Mouse (Mus musculus) forebrain, embryonic 16.5 days (tissue): Measurements from ENCODE around the gene Nrm. TPM values are rescaled to one million over a fixed set of nuclear protein-coding genes. Genes with fewer than 3 reads are reported as not detected.

Experiments used
- ATAC-seq: fragments of 200-750 bp; cut with Nextera tagmentation; 2 replicates; pipeline ENCODE4 v1.8.0; 2017; ENCODE audit warnings: mild to moderate bottlenecking, moderate library complexity
- H3K27ac ChIP-seq: fragments of 300-500 bp; sonication (generic); 2 replicates; pipeline ENCODE4 v1.5.1; 2014; ENCODE audit warnings: low read length, control low read depth
- H3K27me3 ChIP-seq: fragments of 300-500 bp; sonication (generic); replicated peaks from 2 replicates; pipeline ENCODE4 v1.6.1; 2014; ENCODE audit warnings: low read length; ENCODE audit not compliant: control insufficient read depth, insufficient read depth
- H3K36me3 ChIP-seq: fragments of 300-500 bp; sonication (generic); 2 replicates; pipeline ENCODE4 v1.6.1; 2014; ENCODE audit not compliant: control insufficient read depth, insufficient read depth
- H3K4me1 ChIP-seq: fragments of 300-500 bp; sonication (generic); replicated peaks from 2 replicates; pipeline ENCODE4 v1.6.1; 2014; ENCODE audit warnings: low read length; ENCODE audit not compliant: control insufficient read depth, insufficient read depth
- H3K4me2 ChIP-seq: fragments of 300-500 bp; sonication (generic); 2 replicates; pipeline ENCODE4 v1.6.1; 2014; ENCODE audit warnings: mild to moderate bottlenecking, low read length, control low read depth
- H3K4me3 ChIP-seq: fragments of 300-500 bp; sonication (generic); replicated peaks from 2 replicates; pipeline ENCODE4 v1.5.1; 2014; ENCODE audit warnings: mild to moderate bottlenecking, low read length, control low read depth
- H3K9ac ChIP-seq: fragments of 300-500 bp; sonication (generic); replicated peaks from 2 replicates; pipeline ENCODE4 v1.6.1; 2014; ENCODE audit warnings: low read depth, low read length, control low read depth
- H3K9me3 ChIP-seq: fragments of 300-500 bp; sonication (generic); 2 replicates; pipeline ENCODE4 v1.6.1; 2016; ENCODE audit warnings: low read length; ENCODE audit not compliant: control insufficient read depth
- WGBS: fragments of 180-500 bp; shearing (Covaris S2); extraction: QIAGEN DNeasy Blood & Tissue Kit; methylation state at CpG from one replicate; pipeline ENCODE4 v1.1.7; 2014; 5-methylcytosine and 5-hydroxymethylcytosine counted together
- polyA plus RNA-seq: library from polyadenylated mRNA; unstranded; fragments of >200 nt; fragmentation: Nextera tagmentation; extraction: Ambion mirVana; gene quantifications from 2 replicates; pipeline ENCODE4 v1.2.1, GENCODE M21; 2015

Nrm gene
- polyA plus RNA-seq, 1 experiment from 2014 or later: 26.1 TPM

GRCm38 (mm10) chr17:35869346-35870067 is 8.4 kb downstream of the Nrm start:
- H3K9ac ChIP-seq: peak overlapping the region; percentile 87
- peaks cover 69% of the 10 kb centered on the region for H3K4me1 ChIP-seq
- H3K9me3 ChIP-seq: no peaks in the 10 kb centered on the region
- H3K4me3 ChIP-seq: peak overlapping the region; percentile 83
- no peak for ATAC-seq
- peak overlapping the region; percentile 43; the same call in 1 of the 2 replicates for H3K27ac ChIP-seq
- WGBS: 4% methylated on average over 7 of the region's 7 CpGs
- H3K4me2 ChIP-seq: peak overlapping the region; percentile 93
- peaks cover 4% of the 10 kb centered on the region for H3K36me3 ChIP-seq
- no peaks in the 10 kb centered on the region for H3K27me3 ChIP-seq

- H3K4me1 ChIP-seq: peaks cover 61% of the 10 kb centered on the region
- no peaks in the 10 kb centered on the region for H3K9me3 ChIP-seq
- peaks cover 11% of the 10 kb centered on the region for H3K36me3 ChIP-seq
- no peaks in the 10 kb centered on the region for H3K27me3 ChIP-seq
- no peak for ATAC-seq
- 72% methylated on average over 9 of the region's 9 CpGs for WGBS
- H3K9ac ChIP-seq: peak overlapping the region; percentile 87
- H3K27ac ChIP-seq: peak overlapping the region; percentile 24; the same call in 1 of the 2 replicates
- peak overlapping the region; percentile 93 for H3K4me2 ChIP-seq
- H3K4me3 ChIP-seq: peak overlapping the region; percentile 83
Measured at GRCm38 (mm10) chr17:35870151-35870883, 9.2 kb downstream of the Nrm start.

GRCm38 (mm10) chr17:35870884-35871696 is 10.0 kb downstream of the Nrm start:
- peaks cover 61% of the 10 kb centered on the region for H3K4me1 ChIP-seq

GRCm38 (mm10) chr17:35873774-35874519 is 12.8 kb downstream of the Nrm start:
- 30% methylated on average over 21 of the region's 21 CpGs for WGBS
- Histone ChIP-seq H3K36me3 (peaks cover 12% of the 10 kb centered on the region), H3K27ac (no peak overlapping the region), H3K4me2 (no peak overlapping the region), H3K27me3 (no peaks in the 10 kb centered on the region), H3K4me3 (no peak overlapping the region), H3K9ac (0 out of 2 replicates have a peak overlapping the region, but pooled peaks have one; percentile 17), H3K4me1 (peaks cover 40% of the 10 kb centered on the region), H3K9me3 (no peaks in the 10 kb centered on the region)
- peak; percentile 61 for ATAC-seq

More at GRCm38 (mm10) chr17:35870884-35871696, 10.0 kb downstream of the Nrm start:
- H3K4me3 ChIP-seq: no peak overlapping the region; the same call in 1 of the 2 replicates
- H3K36me3 ChIP-seq: peaks cover 12% of the 10 kb centered on the region
- no peaks in the 10 kb centered on the region for H3K9me3 ChIP-seq
- peak overlapping the region; percentile 93 for H3K4me2 ChIP-seq
- no peak overlapping the region for H3K9ac ChIP-seq
- H3K27me3 ChIP-seq: no peaks in the 10 kb centered on the region
- 90% methylated on average over 8 of the region's 8 CpGs for WGBS
- H3K27ac ChIP-seq: no peak overlapping the region
- no peak for ATAC-seq

GRCm38 (mm10) chr17:35874721-35875120 is 13.6 kb downstream of the Nrm start:
- no peak overlapping the region for H3K9ac ChIP-seq
- H3K27ac ChIP-seq: no peak overlapping the region
- no peaks in the 10 kb centered on the region for H3K9me3 ChIP-seq
- no peaks in the 10 kb centered on the region for H3K27me3 ChIP-seq
- no peak overlapping the region for H3K4me2 ChIP-seq
- ATAC-seq: no peak
- peaks cover 12% of the 10 kb centered on the region for H3K36me3 ChIP-seq
- 86% methylated on average over 6 of the region's 6 CpGs for WGBS
- H3K4me1 ChIP-seq: peaks cover 32% of the 10 kb centered on the region
- H3K4me3 ChIP-seq: no peak overlapping the region

GRCm38 (mm10) chr17:35879245-35880057 is 18.3 kb downstream of the Nrm start, which contains the start of gene Dhx16:
Gene Dhx16 (plus strand): TSS chr17:35879819.
- Histone ChIP-seq H3K27me3 (no peaks in the 10 kb centered on the region), H3K9ac (peak within 1 kb of the TSS; percentile 83), H3K4me2 (peak within 1 kb of the TSS; percentile 84), H3K36me3 (peaks cover 26% of the 10 kb centered on the region), H3K27ac (peak within 1 kb of the TSS; percentile 75), H3K4me3 (peak within 1 kb of the TSS; percentile 95), H3K4me1 (peaks cover 9% of the 10 kb centered on the region), H3K9me3 (no peaks in the 10 kb centered on the region)
- WGBS: 6% methylated on average over 66 of the region's 66 CpGs
- peak; percentile 90 for ATAC-seq

- peaks cover 9% of the 10 kb centered on the region for H3K4me1 ChIP-seq
- ATAC-seq: no peak
- H3K27ac ChIP-seq: no peak overlapping the region
- peaks cover 23% of the 10 kb centered on the region for H3K36me3 ChIP-seq
- H3K4me3 ChIP-seq: no peak overlapping the region
- no peak overlapping the region for H3K9ac ChIP-seq
- no peaks in the 10 kb centered on the region for H3K9me3 ChIP-seq
- H3K4me2 ChIP-seq: no peak overlapping the region
- 95% methylated on average over 17 of the region's 17 CpGs for WGBS
- H3K27me3 ChIP-seq: no peaks in the 10 kb centered on the region
Measured at GRCm38 (mm10) chr17:35882924-35883323, 21.8 kb downstream of the Nrm start.

GRCm38 (mm10) chr17:35883777-35884176 is 22.7 kb downstream of the Nrm start:
- Histone ChIP-seq H3K9me3 (no peaks in the 10 kb centered on the region), H3K27ac (no peak overlapping the region), H3K36me3 (peaks cover 23% of the 10 kb centered on the region), H3K9ac (no peak overlapping the region), H3K4me2 (no peak overlapping the region), H3K27me3 (no peaks in the 10 kb centered on the region), H3K4me1 (peaks cover 9% of the 10 kb centered on the region), H3K4me3 (no peak overlapping the region)
- 94% methylated on average over 14 of the region's 14 CpGs for WGBS
- ATAC-seq: no peak
